In the genomic region with DNA sequence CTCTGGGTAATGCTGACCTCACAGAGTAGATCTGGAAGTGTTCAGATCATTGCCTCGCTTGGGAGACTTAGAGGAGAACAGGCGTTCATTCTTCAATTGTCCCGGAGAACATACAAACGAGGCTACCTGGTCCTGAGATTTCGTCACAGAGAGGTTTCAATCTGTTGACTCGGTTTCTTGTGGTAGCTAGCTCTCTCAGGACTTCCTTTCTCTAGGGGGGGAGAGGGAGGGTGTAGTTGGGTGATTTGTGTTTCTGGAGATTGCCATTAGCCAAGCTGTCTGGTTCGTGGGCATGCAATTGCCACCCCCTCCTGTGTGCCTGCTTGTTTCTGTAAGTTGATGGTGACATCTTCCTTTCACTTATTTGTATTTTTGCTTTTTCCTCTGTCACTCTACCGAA, we compare ENCODE assay signal across 12 mouse cellular contexts.
DNase-seq lines count a peak whose midpoint lies in the region; ATAC-seq and TF ChIP-seq lines count a peak whose summit lies in the region.
"Had no signal": no experiment of that assay in that cellular context is flagged by ENCODE, and none has a peak within 500 bp of the region (broad histone marks: within the 10 kb centered on the region; RNA-seq: fewer than 3 reads in every experiment).

No protein-coding gene starts in this region.

- no peak for DNase-seq in left cerebral cortex, adult 2 months (ENCODE audit: extremely low spot score in 1 of 2, low spot score in 2 of 2)
- DNase-seq in left cerebral cortex, adult 18-20 months (ENCODE audit: low spot score in 2 of 2) = no peak
- DNase-seq in T-cell, adult 2 months (ENCODE audit: low spot score) = peak; percentile 44
- no peak for DNase-seq in cerebellum, postnatal 25 days
- DNase-seq in thymus, adult 18-20 months = no peak
- DNase-seq: adrenal gland, postnatal 25 days; kidney, adult 9 months had no signal

- H3K27me3 ChIP-seq in embryonic facial prominence, embryonic 12.5 days = no peaks in the 10 kb centered on the region
- no peaks in the 10 kb centered on the region for H3K27me3 ChIP-seq in midbrain, embryonic 15.5 days (replicated peaks)

- peaks cover 21% of the 10 kb centered on the region for H3K4me1 ChIP-seq in embryonic facial prominence, embryonic 12.5 days
- peaks cover 10% of the 10 kb centered on the region for H3K4me1 ChIP-seq in midbrain, embryonic 15.5 days

- no peak overlapping the region for H3K4me3 ChIP-seq in left cerebral cortex, adult 2 months
- H3K4me3 ChIP-seq in embryonic facial prominence, embryonic 12.5 days = no peak overlapping the region
- H3K4me3 ChIP-seq in midbrain, embryonic 15.5 days = no peak overlapping the region

- peak overlapping the region; percentile 61 for H3K27ac ChIP-seq in left cerebral cortex, adult 2 months
- H3K27ac ChIP-seq in embryonic facial prominence, embryonic 12.5 days = peak overlapping the region; percentile 69; the same call in 1 of the 2 replicates
- no peak overlapping the region for H3K27ac ChIP-seq in midbrain, embryonic 15.5 days

- H3K9ac ChIP-seq in embryonic facial prominence, embryonic 12.5 days = no peak overlapping the region
- no peak overlapping the region for H3K9ac ChIP-seq in midbrain, embryonic 15.5 days

- 78% methylated on average over 8 of the region's 8 CpGs for WGBS in embryonic facial prominence, embryonic 12.5 days
- 83% methylated on average over 8 of the region's 8 CpGs for WGBS in midbrain, embryonic 15.5 days

- intact Hi-C loops in left cerebral cortex, adult 2 months (cut with DNase I) = no loop called here

- H3K4me2 ChIP-seq in embryonic facial prominence, embryonic 12.5 days (replicated peaks) = no peak overlapping the region
- H3K4me2 ChIP-seq in midbrain, embryonic 15.5 days = no peak overlapping the region
- H3K4me2 ChIP-seq: midbrain, embryonic 11.5 days had no signal

- ATAC-seq in embryonic facial prominence, embryonic 12.5 days (ENCODE audit: insufficient number of reproducible peaks, insufficient read depth, low FRiP score, low TSS enrichment) = no peak
- 0 out of 2 replicates have a peak, but pooled peaks have one; percentile 4 for ATAC-seq in megakaryocyte progenitor cell, adult 5-6 weeks (replicated peaks; ENCODE audit: poor library complexity)
- ATAC-seq in midbrain, embryonic 15.5 days (replicated peaks) = no peak
- ATAC-seq: forebrain, embryonic 16.5 days had no signal

- no peak for TF ChIP-seq CTCF in left cerebral cortex, adult 2 months (IDR thresholded peaks at IDR 0.05)

- no peaks in the 10 kb centered on the region for H3K36me3 ChIP-seq in embryonic facial prominence, embryonic 12.5 days
- H3K36me3 ChIP-seq in midbrain, embryonic 15.5 days (replicated peaks) = no peaks in the 10 kb centered on the region

- no peaks in the 10 kb centered on the region for H3K9me3 ChIP-seq in embryonic facial prominence, embryonic 12.5 days
- no peaks in the 10 kb centered on the region for H3K9me3 ChIP-seq in midbrain, embryonic 15.5 days
